Mouse (Mus musculus): Measurements from ENCODE around the gene Ttc36. TPM values are rescaled to one million over a fixed set of nuclear protein-coding genes. Genes with fewer than 3 reads are reported as not detected.

Ttc36 gene
- 3.5 and 5.8 TPM in 2 replicates for polyA plus RNA-seq (2015; fragmentation: Nextera tagmentation; extraction: Ambion mirVana)

DNA sequence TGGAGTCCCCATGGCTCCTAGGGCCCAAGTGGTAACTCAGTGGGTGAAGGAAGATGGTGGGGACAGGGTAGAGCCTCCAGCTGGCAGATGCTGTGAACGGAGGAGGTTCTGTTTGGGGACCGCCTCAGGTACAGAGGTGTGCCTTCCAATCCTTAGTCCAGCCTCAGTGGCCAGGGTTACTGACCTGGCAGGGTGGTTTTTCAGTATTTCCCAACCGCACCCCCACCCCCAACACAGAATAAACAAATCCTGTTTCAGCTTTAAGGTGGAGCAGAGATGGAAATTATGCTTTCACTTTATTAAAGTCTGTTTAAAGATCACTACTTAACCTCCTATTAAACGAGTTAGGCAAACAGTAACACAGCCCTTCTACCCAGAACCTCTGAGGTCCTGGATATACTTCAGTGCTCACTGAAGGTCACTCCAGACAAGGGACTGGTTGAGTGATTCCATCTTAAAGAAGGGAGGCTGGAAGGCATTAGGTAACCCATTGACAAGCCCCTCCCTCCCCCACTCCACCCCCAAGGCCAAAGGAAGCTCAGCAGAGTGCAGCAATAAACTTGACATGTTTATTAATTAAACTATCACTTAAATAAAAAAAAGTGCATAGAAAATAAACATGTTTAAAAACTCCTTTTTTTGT is at the start of gene Ttc36:
Gene Ttc36 (minus strand): TSS at position 265 of the 643 bp plus-strand sequence.
- Histone ChIP-seq H3K4me2 (ENCODE audit: low read depth, low read length) (no peak within 1 kb of the TSS), H3K27ac (ENCODE audit: low read length) (no peak within 1 kb of the TSS), H3K4me3 (ENCODE audit: low read length) (no peak within 1 kb of the TSS), H3K9me3 (ENCODE audit: control insufficient read depth, low read length) (no peaks in the 10 kb centered on the region), H3K36me3 (ENCODE audit: control insufficient read depth, insufficient read depth, low read length) (peaks cover 5% of the 10 kb centered on the region; the same call in 1 of the 2 replicates), H3K27me3 (replicated peaks; ENCODE audit: control insufficient read depth, insufficient read depth, low read length) (no peaks in the 10 kb centered on the region), H3K4me1 (ENCODE audit: control insufficient read depth, insufficient read depth, low read length) (peaks cover 16% of the 10 kb centered on the region), H3K9ac (ENCODE audit: low read depth, low read length) (no peak within 1 kb of the TSS)
- 58% methylated on average over 4 of the region's 4 CpGs for WGBS
- ATAC-seq = no peak

DNA sequence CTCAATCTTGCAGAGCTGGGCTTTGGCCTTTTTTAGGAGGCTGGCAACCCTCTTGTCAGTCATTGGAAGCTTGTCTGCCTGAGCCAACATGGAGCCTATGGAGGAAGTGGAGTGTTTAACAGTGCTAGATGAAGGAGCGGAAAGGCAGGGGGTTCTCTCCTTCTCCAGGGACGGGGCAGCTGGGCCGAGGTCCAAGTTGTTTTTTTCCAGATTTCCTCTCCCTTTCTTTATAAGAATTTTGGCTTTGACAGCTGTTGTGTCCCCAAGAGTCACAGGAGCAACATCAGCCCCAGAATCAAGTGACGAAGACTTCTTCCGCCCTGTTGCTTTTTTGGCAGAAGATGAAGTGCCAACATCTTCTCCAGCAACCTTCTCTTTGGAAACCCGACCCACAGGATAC is 44.6 kb upstream of the Ttc36 start:
- H3K27me3 ChIP-seq (replicated peaks; ENCODE audit: control insufficient read depth, insufficient read depth, low read length) = no peaks in the 10 kb centered on the region
- no peaks in the 10 kb centered on the region for H3K9me3 ChIP-seq (ENCODE audit: control insufficient read depth, low read length)
- H3K4me3 ChIP-seq (ENCODE audit: low read length) = no peak overlapping the region
- peaks cover 21% of the 10 kb centered on the region for H3K36me3 ChIP-seq (ENCODE audit: control insufficient read depth, insufficient read depth, low read length)
- H3K4me1 ChIP-seq (ENCODE audit: control insufficient read depth, insufficient read depth, low read length) = no peaks in the 10 kb centered on the region
- H3K9ac ChIP-seq (ENCODE audit: low read depth, low read length) = no peak overlapping the region
- 87% methylated on average over 6 of the region's 6 CpGs for WGBS
- no peak overlapping the region for H3K27ac ChIP-seq (ENCODE audit: low read length)
- no peak overlapping the region for H3K4me2 ChIP-seq (ENCODE audit: low read depth, low read length)
- no peak for ATAC-seq

DNA sequence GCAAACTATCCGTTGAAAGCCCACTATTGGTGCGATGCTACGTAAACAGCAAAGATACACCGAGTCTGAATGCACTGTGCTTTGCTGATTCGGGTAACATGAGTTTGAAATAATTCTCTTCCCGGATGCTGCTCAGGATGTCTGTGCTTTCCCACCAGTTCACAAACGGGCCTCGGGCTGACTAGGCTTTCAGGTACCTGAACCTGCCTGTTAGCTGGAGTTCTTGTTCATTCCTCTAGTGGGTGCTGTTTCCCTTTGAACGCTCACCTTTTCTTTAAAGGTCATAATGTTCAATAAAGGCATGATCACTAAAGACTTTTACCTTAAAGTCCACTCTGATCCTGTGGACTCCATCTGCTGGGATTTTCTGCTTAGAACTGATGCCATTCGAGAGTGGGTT is 38.4 kb upstream of the Ttc36 start:
- Histone ChIP-seq H3K4me3 (ENCODE audit: low read length) (no peak overlapping the region), H3K27ac (ENCODE audit: low read length) (no peak overlapping the region), H3K36me3 (ENCODE audit: control insufficient read depth, insufficient read depth, low read length) (peaks cover 20% of the 10 kb centered on the region), H3K4me2 (ENCODE audit: low read depth, low read length) (no peak overlapping the region), H3K4me1 (ENCODE audit: control insufficient read depth, insufficient read depth, low read length) (no peaks in the 10 kb centered on the region), H3K27me3 (replicated peaks; ENCODE audit: control insufficient read depth, insufficient read depth, low read length) (no peaks in the 10 kb centered on the region), H3K9ac (ENCODE audit: low read depth, low read length) (no peak overlapping the region), H3K9me3 (ENCODE audit: control insufficient read depth, low read length) (no peaks in the 10 kb centered on the region)
- no peak for ATAC-seq
- 86% methylated on average over 10 of the region's 10 CpGs for WGBS

DNA sequence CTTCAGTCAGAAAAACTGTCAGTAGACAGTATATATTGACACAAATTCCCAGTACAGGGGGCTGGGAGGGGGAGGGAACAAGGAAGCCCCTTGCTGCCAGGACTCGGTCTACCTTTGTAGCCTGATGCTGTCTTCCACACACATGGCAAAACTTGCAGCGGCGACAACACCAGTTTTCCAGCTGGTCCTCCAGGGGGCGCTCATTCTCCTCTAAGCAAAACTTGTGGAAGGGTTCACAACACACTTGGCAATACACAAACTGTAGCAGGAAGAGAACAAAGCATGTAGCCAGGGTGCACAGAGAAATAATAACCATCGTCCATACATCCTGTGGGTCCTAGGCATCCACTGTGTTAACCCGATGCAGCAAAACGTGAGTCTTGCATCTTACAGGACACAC is 33.6 kb upstream of the Ttc36 start:
- Histone ChIP-seq H3K27me3 (replicated peaks; ENCODE audit: control insufficient read depth, insufficient read depth, low read length) (no peaks in the 10 kb centered on the region), H3K4me2 (ENCODE audit: low read depth, low read length) (no peak overlapping the region), H3K4me1 (ENCODE audit: control insufficient read depth, insufficient read depth, low read length) (no peaks in the 10 kb centered on the region), H3K9me3 (ENCODE audit: control insufficient read depth, low read length) (no peaks in the 10 kb centered on the region), H3K9ac (ENCODE audit: low read depth, low read length) (no peak overlapping the region), H3K4me3 (ENCODE audit: low read length) (no peak overlapping the region), H3K27ac (ENCODE audit: low read length) (no peak overlapping the region), H3K36me3 (ENCODE audit: control insufficient read depth, insufficient read depth, low read length) (peaks cover 27% of the 10 kb centered on the region)
- no peak for ATAC-seq
- 46% methylated on average over 7 of the region's 7 CpGs for WGBS

DNA sequence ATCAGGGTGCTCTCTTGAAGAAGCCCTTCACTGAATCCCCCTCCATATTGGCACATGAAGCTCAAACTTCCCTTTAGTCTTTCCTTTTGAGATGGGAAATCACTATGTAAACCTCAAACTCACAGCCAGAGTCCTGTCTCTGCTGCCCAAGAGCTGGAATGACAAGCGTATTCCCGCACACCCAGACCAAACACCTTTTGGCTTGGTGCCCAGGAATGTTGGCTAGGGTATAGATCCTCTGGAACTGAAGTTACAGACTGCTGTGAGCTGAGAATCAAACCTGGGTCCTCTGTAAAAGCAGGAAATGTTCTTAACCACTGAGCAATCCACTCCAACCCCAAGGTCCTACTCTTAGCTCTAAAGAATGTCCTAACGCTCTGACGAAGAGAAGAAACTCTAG is 29.5 kb upstream of the Ttc36 start:
- no peak for ATAC-seq
- H3K36me3 ChIP-seq (ENCODE audit: control insufficient read depth, insufficient read depth, low read length) = peaks cover 30% of the 10 kb centered on the region
- 74% methylated on average over 4 of the region's 4 CpGs for WGBS

DNA sequence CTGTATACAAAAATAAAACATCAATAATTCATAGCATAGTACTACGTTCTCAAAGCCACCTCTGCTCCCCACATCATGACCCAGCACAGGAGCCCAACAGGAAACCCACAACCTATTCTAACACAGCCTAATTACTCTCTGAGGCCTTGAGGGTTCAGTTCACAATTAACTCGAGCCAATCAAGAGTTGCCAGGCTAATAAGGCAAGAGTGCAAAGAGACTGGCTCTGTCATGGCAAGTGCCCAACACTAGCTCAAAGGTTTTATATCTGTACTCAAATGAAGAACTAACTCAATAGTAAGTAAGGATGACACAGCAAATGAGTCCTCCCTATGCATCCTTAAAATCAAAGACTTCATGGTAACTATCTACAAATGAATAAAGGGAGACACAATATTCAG is 27.6 kb upstream of the Ttc36 start:
- Histone ChIP-seq H3K9me3 (ENCODE audit: control insufficient read depth, low read length) (no peaks in the 10 kb centered on the region), H3K27ac (ENCODE audit: low read length) (no peak overlapping the region), H3K27me3 (replicated peaks; ENCODE audit: control insufficient read depth, insufficient read depth, low read length) (no peaks in the 10 kb centered on the region), H3K9ac (ENCODE audit: low read depth, low read length) (no peak overlapping the region), H3K4me2 (ENCODE audit: low read depth, low read length) (no peak overlapping the region), H3K4me1 (ENCODE audit: control insufficient read depth, insufficient read depth, low read length) (no peaks in the 10 kb centered on the region), H3K36me3 (ENCODE audit: control insufficient read depth, insufficient read depth, low read length) (peaks cover 40% of the 10 kb centered on the region), H3K4me3 (ENCODE audit: low read length) (no peak overlapping the region)
- ATAC-seq = no peak
- WGBS = 87% methylated on average over 2 of the region's 2 CpGs

More for the DNA sequence above, 29.5 kb upstream of the Ttc36 start:
- no peak overlapping the region for H3K4me3 ChIP-seq (ENCODE audit: low read length)
- no peaks in the 10 kb centered on the region for H3K9me3 ChIP-seq (ENCODE audit: control insufficient read depth, low read length)
- no peaks in the 10 kb centered on the region for H3K4me1 ChIP-seq (ENCODE audit: control insufficient read depth, insufficient read depth, low read length)
- no peaks in the 10 kb centered on the region for H3K27me3 ChIP-seq (replicated peaks; ENCODE audit: control insufficient read depth, insufficient read depth, low read length)
- no peak overlapping the region for H3K9ac ChIP-seq (ENCODE audit: low read depth, low read length)
- no peak overlapping the region for H3K4me2 ChIP-seq (ENCODE audit: low read depth, low read length)
- no peak overlapping the region for H3K27ac ChIP-seq (ENCODE audit: low read length)

DNA sequence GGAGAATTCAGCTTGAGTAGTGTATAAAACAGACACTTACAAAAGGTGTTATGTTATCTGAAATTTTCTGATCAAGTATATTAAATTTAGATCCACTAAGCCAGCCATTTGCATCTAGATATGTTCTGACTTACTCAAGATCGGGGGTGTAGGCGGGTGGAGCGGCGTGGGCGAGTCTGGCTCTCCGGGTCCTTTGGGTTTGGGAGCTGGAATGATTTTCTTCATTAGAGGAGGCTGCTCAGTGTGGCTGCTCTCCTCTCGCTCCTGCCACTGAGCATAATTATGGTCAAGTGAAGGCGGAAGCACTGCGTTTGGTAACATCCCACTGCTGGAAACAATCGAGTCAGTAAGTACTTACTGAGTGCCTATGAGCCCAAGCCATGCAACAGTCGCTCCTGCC is 26.1 kb upstream of the Ttc36 start:
- Histone ChIP-seq H3K9ac (ENCODE audit: low read depth, low read length) (no peak overlapping the region), H3K36me3 (ENCODE audit: control insufficient read depth, insufficient read depth, low read length) (peaks cover 39% of the 10 kb centered on the region), H3K4me2 (ENCODE audit: low read depth, low read length) (no peak overlapping the region), H3K27me3 (replicated peaks; ENCODE audit: control insufficient read depth, insufficient read depth, low read length) (no peaks in the 10 kb centered on the region), H3K4me1 (ENCODE audit: control insufficient read depth, insufficient read depth, low read length) (no peaks in the 10 kb centered on the region), H3K4me3 (ENCODE audit: low read length) (no peak overlapping the region), H3K9me3 (ENCODE audit: control insufficient read depth, low read length) (no peaks in the 10 kb centered on the region), H3K27ac (ENCODE audit: low read length) (no peak overlapping the region)
- ATAC-seq = no peak
- WGBS = 96% methylated on average over 11 of the region's 11 CpGs

DNA sequence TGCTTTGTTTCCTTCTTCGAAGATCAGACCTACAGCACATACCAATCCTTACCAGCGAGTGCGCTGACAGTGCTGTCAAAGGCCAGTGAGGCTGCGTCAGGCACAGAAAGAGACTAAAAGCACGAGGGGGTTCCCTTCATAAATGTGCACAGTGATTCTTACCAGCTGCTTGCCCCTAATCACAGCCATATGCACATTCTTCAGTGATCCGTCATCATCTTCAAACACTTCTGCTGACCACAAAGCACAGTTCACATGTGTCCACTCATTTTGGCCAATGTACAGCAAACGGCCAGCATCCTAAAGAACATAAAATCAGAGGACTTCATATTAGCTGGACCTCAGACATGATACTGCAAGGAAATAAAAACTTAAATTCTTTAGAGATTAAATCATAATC is 23.8 kb upstream of the Ttc36 start:
- H3K27ac ChIP-seq (ENCODE audit: low read length) = no peak overlapping the region
- H3K4me1 ChIP-seq (ENCODE audit: control insufficient read depth, insufficient read depth, low read length) = no peaks in the 10 kb centered on the region
- H3K36me3 ChIP-seq (ENCODE audit: control insufficient read depth, insufficient read depth, low read length) = peaks cover 41% of the 10 kb centered on the region
- no peak overlapping the region for H3K4me2 ChIP-seq (ENCODE audit: low read depth, low read length)
- WGBS = 90% methylated on average over 7 of the region's 7 CpGs
- H3K27me3 ChIP-seq (replicated peaks; ENCODE audit: control insufficient read depth, insufficient read depth, low read length) = no peaks in the 10 kb centered on the region
- no peak for ATAC-seq
- H3K9ac ChIP-seq (ENCODE audit: low read depth, low read length) = no peak overlapping the region
- no peaks in the 10 kb centered on the region for H3K9me3 ChIP-seq (ENCODE audit: control insufficient read depth, low read length)
- H3K4me3 ChIP-seq (ENCODE audit: low read length) = no peak overlapping the region

DNA sequence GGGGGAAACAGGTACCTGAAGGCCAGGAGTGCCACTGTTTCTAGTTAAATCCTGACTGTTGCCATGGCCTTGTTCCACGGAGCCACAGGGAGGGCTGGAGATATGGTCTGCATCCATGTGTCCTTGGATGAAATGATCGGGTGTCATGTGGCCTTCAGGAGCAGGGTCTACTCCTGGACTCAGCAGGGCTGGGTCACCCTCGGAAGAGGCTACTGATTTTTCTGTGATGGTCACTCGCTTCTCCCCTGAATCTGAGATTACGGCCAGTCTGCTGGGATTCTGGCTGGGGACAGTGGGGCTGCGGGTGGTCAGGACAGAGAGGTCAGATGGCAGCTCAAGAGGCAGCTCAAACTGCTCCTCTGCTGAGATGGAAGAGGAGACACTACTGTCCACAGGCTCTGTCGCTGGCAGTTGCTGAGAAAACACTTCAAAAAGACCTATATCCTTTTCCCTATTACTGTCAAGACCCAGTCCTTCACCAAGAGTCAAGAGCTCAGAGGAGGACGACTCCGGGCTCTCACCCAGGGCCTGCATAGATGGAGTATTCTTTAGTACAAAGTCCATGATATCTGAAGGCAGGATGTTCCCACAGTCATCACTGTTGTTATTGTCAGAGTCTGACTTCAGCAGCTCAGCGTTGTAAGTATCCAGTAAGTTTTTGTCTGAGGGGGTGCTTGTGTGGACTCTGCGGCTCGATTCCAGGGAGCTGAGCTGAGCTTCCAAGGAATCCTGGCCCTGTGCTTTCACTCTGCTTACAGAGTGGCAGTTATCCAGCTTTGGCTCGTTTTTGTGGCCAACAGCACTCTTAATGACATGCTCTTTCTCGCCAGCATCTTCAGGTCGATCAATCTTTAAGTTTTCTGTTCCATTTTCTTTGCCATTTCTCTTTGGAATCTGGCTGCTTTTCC is 17.3 kb upstream of the Ttc36 start:
- no peaks in the 10 kb centered on the region for H3K9me3 ChIP-seq (ENCODE audit: control insufficient read depth, low read length)
- H3K27me3 ChIP-seq (replicated peaks; ENCODE audit: control insufficient read depth, insufficient read depth, low read length) = no peaks in the 10 kb centered on the region
- WGBS = 91% methylated on average over 15 of the region's 15 CpGs
- no peak for ATAC-seq
- H3K4me2 ChIP-seq (ENCODE audit: low read depth, low read length) = no peak overlapping the region
- no peak overlapping the region for H3K9ac ChIP-seq (ENCODE audit: low read depth, low read length)
- H3K4me3 ChIP-seq (ENCODE audit: low read length) = no peak overlapping the region
- H3K36me3 ChIP-seq (ENCODE audit: control insufficient read depth, insufficient read depth, low read length) = peaks cover 54% of the 10 kb centered on the region
- no peaks in the 10 kb centered on the region for H3K4me1 ChIP-seq (ENCODE audit: control insufficient read depth, insufficient read depth, low read length)
- H3K27ac ChIP-seq (ENCODE audit: low read length) = no peak overlapping the region
